Mouse (Mus musculus) cerebellum, adult 18-20 months (tissue): ENCODE measurements around the gene Magi2.

Experiments used
- DNase-seq, 2 experiments: peaks; one replicate each; pipeline ENCODE4 v3.0.0; 2021

Magi2 gene

GRCm38 (mm10) chr5:19779224-19779623 lies 552.4 kb downstream of the Magi2 start:
- no peak for DNase-seq

DNA sequence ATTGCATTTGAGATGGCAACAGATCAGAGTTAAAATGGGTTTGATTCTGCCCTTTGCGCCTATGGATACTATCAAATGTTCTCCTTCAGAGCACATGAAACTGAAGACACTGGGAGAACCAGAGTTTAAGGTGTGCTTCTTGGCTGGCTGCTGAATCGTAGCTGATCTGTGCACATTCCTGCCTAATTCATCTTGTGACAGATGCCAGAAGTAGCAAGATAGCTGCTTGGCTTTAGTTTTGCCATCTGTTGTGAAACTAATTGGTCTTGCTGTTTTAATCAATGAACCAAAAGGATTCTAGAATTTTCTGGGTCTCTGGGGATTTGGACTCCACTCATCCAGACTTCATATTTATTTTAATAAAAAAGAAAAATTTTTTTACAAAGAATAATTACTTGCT lies 553.2 kb downstream of the Magi2 start:
- peak in 1 of 2 experiments; percentile 9 for DNase-seq

GRCm38 (mm10) chr5:19785320-19785719 lies 558.5 kb downstream of the Magi2 start:
- no peak for DNase-seq

DNA sequence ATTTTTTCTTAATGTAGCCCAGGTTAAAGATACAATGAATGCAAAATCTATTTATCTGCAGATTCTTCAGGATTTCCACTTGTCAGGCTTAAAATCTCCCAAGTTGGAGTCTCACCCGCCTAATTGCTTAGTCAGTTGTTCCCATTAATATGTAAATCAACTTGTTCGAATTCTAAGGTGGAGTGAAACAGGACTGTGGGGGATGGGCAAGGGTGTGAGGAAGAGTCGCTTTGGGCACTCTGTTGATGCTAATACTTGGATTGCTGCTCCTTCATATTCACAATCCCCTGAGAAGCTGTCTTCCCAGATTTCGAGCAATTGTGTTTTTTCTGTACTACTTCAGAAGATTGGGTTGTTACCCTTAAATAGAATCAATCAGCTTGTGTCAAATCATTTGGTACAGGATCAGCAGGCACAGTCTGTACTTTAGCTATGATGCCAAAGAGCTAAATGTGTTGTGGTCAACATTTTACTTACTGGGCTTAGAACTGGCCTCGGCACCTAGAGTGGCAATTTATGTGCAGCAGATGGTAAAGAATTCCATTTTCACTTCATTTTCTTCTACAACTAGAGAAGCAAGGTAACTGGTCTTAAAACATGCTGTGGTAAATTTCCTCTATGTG lies 560.8 kb downstream of the Magi2 start:
- no peak for DNase-seq

DNA sequence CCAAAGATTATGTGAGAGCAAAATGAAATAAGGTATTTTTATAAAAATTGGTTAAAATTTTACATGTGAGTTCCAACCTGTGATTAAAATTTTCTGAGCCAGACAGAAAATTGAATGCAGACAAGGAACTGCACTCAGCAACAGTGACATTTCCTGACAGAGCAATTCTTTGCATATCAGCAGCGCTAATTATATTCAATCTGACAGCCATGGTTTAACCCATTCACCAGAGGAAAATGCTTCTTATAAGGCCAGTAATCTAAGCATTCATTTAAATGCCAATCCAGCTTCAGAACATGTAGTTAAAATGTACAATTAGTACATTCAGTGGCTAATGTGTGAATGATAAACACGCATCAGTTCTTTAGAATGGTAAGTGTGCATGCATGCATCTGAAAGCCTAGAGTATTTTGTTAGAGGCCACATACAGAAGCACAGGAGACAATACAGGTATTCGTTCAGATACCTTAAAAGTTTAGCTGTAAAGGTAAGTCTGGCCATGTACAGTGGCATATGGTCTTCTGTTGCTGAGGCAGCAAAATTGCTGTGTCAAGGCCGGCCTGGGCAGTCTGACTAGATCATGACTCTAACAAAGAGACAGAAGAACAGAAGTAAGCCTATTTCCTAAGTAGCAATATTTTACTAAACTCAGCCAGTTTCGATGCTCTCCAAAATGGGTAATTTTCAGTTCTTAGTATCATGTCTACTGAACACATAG lies 576.4 kb downstream of the Magi2 start:
- DNase-seq = no peak

GRCm38 (mm10) chr5:19822502-19822901 lies 595.7 kb downstream of the Magi2 start:
- DNase-seq = no peak

DNA sequence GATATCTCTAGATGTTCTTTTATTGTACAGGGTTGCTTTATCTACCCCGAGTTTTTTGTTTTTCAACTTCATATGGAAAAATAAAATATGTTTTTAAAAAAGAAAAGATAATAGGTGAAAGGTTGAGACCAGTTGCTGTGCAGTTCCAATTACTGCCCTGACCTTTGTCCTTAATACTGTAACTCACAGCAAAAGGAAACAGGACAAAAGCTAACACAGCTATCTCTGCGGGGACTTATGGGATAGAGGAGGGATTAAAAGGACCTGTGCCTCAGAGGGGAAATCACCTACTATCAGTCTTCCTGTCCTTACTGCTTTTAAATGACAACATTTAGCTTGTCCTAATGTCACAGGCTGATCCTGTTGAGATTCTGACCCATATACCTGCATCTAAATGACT lies 599.1 kb downstream of the Magi2 start:
- DNase-seq = no peak

GRCm38 (mm10) chr5:19829341-19829740 lies 602.5 kb downstream of the Magi2 start:
- DNase-seq = no peak

DNA sequence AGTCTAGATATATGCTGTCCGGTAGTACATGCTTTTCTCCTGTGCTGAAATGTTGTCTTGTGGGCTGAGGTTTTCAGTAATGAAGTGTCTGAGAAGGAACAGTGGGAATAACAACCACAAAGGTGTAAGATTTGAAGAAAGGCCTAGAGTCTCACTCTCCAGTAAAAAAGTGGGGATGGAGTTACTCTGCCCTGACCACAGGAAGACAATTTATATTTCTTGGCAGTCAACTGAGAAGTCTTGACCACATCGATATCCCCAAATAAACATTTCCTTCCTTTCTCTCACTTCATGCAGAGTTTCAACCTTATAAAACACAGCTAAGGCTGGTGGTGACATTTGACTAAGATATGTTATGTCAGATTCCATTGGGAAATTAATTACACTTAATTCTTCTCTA lies 636.0 kb downstream of the Magi2 start:
- DNase-seq = no peak

DNA sequence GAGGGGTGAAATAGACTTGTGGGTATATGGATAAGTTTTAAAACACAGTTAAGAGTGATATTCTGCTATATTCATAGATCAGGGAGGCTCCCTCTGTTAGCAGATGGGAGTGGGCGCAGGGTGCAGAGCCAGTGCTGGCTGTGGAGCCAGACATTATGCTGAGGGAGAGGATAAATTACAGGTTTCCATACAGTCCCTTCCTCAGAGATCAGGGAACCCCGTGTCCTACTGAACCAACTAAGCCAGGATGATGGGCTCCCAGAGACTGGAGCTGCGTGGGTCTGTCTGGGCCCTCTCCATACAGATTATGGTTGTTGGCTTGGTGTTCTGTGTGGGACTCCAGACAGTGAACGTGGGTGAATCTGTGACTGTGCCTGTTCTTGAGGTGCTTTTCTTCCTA lies 643.6 kb downstream of the Magi2 start:
- no peak for DNase-seq

GRCm38 (mm10) chr5:19891693-19892092 lies 664.9 kb downstream of the Magi2 start:
- no peak for DNase-seq

DNA sequence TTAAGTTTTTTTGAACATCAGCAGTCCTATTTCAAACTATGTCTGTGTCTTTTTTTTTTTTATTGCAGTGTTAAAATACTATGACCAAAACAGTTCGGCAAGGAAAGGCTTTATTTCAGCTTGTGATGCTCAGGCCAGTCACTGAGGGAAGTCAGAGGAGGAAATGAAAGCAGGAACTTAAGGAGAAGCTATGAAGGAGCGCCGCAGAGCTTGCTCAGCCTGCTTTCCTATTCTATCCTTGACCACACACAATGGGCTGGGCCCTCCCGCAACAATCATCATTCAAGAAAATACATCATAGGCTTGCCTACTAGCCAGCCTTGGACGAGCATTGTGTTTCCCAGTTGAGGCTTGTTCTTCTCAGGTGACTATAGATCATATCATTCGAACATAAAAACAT lies 669.1 kb downstream of the Magi2 start:
- no peak for DNase-seq

- DNase-seq = no peak
These were observed 674.8 kb downstream of the Magi2 start for GRCm38 (mm10) chr5:19901625-19902024.

- DNase-seq = no peak
These were observed 679.8 kb downstream of the Magi2 start for GRCm38 (mm10) chr5:19906636-19907035.

- peak in 1 of 2 experiments; percentile 26 for DNase-seq
These were observed 680.6 kb downstream of the Magi2 start for GRCm38 (mm10) chr5:19907381-19907982.

GRCm38 (mm10) chr5:19907983-19908705 lies 681.3 kb downstream of the Magi2 start:
- DNase-seq = peak in 1 of 2 experiments; percentile 25

DNA sequence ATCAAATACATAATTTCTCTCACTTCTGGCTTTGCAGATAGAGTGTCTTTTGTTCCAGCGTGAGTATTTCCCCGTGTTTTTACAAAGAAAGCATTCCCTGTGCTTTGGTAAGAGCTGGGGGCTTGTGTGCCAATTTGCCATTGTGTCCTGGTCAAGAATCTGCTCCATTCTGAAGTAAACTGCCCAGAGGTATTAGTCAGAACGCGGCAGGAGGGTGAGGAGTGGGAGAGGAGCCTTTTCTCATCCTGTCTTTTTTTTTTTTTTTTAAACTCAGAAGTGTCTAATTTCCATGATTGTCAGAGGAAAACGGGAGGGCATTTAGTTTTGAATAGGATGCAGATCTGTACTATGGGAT lies 681.8 kb downstream of the Magi2 start:
- no peak for DNase-seq

DNA sequence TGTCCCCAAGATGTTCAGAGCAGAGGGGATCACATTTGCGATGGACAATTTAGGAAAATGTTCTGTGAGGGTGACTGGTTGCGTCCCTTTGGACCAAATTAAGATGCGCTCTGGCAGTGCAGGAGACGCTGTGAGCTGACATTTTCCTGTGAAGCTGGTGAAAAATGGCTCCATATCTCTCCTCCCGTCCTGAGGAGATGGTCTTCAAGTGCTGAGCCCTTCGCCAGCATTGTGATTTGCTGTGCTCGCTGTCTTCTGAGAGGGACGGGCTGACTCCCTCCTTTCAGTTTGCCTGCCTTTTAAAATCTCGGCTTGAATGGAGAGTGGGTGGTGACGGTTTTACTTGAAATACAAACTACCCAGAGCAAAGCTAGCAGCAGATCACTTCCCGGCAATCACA lies 682.2 kb downstream of the Magi2 start:
- DNase-seq = peak in 1 of 2 experiments; percentile 15

- no peak for DNase-seq
These were observed 682.8 kb downstream of the Magi2 start for GRCm38 (mm10) chr5:19909664-19910063.

DNA sequence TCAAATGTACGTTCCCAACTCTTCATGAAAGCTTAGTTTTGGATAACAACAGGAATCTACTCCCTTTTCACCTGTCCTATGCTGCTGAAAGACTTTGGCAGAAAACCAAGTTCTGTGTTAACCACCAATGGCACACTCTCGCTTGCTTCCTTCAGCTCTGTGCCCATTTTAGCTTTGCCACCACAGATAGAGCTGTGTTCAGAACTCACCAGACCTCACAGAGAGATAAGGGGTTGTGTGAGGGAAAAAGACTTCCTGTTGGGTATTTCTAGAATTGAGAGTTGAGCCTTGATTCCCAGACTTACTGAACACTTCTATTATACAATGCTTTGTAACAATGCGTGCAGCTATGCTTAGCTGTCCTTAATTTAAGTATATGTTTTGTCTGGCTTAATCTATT lies 705.3 kb downstream of the Magi2 start:
- no peak for DNase-seq

DNA sequence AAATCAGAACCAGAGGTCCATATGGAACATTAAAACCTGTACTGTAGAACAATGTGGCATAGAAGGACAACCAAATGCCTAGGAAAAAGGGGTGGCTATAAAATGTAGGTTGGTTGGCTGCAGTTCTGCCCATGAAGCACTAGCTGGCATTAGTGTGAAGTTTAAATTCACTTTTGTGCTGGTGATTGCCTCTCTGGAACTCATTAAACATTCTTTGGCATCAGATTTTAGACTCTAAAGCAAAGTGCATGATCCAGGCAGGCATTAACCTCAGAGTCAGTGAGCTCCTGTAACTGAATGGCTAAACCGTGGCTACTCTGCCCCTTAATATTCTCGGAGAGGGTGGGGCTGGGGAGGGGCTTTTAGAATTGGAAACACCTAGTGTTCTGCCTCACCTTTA lies 706.4 kb downstream of the Magi2 start:
- no peak for DNase-seq

GRCm38 (mm10) chr5:19951102-19951501 lies 724.3 kb downstream of the Magi2 start:
- peak; percentile 7 to 21 for DNase-seq

GRCm38 (mm10) chr5:19964113-19964512 lies 737.3 kb downstream of the Magi2 start:
- no peak for DNase-seq

DNA sequence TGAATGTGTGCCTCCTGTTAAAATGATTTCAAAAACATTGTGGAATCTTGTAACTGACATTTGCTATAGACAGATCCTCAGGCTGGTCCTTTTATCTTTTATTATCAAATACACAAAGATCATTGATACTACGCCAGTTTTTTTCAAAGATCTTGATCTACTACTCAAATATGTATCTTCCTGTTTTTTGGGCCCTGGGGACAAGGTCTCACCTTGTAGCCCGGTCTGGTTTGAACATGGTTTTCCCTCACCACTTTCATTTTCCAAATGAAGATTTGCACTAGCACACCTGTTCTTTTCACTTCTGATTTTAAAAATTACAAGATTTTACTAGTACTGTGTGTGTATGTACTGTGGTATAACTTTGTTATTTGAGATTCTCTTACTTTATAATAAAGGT lies 745.9 kb downstream of the Magi2 start:
- DNase-seq = no peak
